Mouse (Mus musculus): ENCODE measurements at regions not wholly inside any gene's neighbourhood (a gene's known extent, or its start where the extent isn't known, plus 50 kb on each side); places are given as distances from the start of the nearest gene placed in this dataset.

GRCm38 (mm10) chr1:88875356-88875755, 173.3 kb upstream of the Arl4c start:
- H3K4me1 ChIP-seq (replicated peaks; ENCODE audit: low read depth, low read length): no peaks in the 10 kb centered on the region
- H3K4me3 ChIP-seq (replicated peaks; ENCODE audit: low read length): no peak overlapping the region
- H3K9me3 ChIP-seq (ENCODE audit: low read length): no peaks in the 10 kb centered on the region
- no peaks in the 10 kb centered on the region for H3K36me3 ChIP-seq (ENCODE audit: insufficient read depth, low read length)
- peaks cover 2% of the 10 kb centered on the region; the same call in 1 of the 2 replicates for H3K27me3 ChIP-seq (ENCODE audit: insufficient read depth, low read length)
- TF ChIP-seq CTCF (conservative IDR thresholded peaks at IDR 0.05; ENCODE audit: low read length): no peak
- TF ChIP-seq POU5F1 (IDR thresholded peaks at IDR 0.05; ENCODE audit: borderline replicate concordance, low read length): no peak
- TF ChIP-seq NANOG (IDR thresholded peaks at IDR 0.05; ENCODE audit: borderline replicate concordance, low read length): no peak

DNA sequence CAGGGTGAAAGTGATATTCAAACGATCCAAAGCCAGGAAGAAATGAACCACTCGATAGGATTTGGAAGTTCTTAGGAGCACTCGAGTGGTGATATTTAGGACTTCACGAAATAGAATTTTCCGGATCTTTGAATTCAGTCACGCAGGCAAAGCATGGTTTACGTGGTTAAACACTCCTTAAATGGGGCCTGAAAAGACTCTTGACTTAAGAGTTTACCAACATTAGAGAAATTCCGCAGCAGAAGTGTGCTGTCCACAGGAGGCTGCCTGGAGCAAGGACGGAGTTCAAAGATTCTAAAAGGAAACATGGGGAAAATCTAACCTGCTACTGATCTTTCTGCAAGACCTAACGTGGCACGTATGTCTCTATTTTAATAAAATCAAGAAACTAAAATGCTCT, 175.4 kb upstream of the Arl4c start:
- no peak for TF ChIP-seq NANOG (IDR thresholded peaks at IDR 0.05; ENCODE audit: borderline replicate concordance, low read length)
- no peak for TF ChIP-seq CTCF (conservative IDR thresholded peaks at IDR 0.05; ENCODE audit: low read length)
- no peak for TF ChIP-seq POU5F1 (IDR thresholded peaks at IDR 0.05; ENCODE audit: borderline replicate concordance, low read length)
- Histone ChIP-seq H3K4me3 (replicated peaks; ENCODE audit: low read length) (no peak overlapping the region), H3K36me3 (ENCODE audit: insufficient read depth, low read length) (no peaks in the 10 kb centered on the region), H3K27me3 (ENCODE audit: insufficient read depth, low read length) (peaks cover 2% of the 10 kb centered on the region; the same call in 1 of the 2 replicates), H3K4me1 (replicated peaks; ENCODE audit: low read depth, low read length) (no peaks in the 10 kb centered on the region), H3K9me3 (ENCODE audit: low read length) (no peaks in the 10 kb centered on the region)

GRCm38 (mm10) chr1:88878831-88879230, 176.8 kb upstream of the Arl4c start:
- TF ChIP-seq POU5F1 (IDR thresholded peaks at IDR 0.05; ENCODE audit: borderline replicate concordance, low read length) (no peak), CTCF (conservative IDR thresholded peaks at IDR 0.05; ENCODE audit: low read length) (no peak), NANOG (IDR thresholded peaks at IDR 0.05; ENCODE audit: borderline replicate concordance, low read length) (no peak)
- H3K9me3 ChIP-seq (ENCODE audit: low read length): no peaks in the 10 kb centered on the region
- H3K36me3 ChIP-seq (ENCODE audit: insufficient read depth, low read length): no peaks in the 10 kb centered on the region
- H3K27me3 ChIP-seq (ENCODE audit: insufficient read depth, low read length): no peaks in the 10 kb centered on the region; the same call in 1 of the 2 replicates
- H3K4me1 ChIP-seq (replicated peaks; ENCODE audit: low read depth, low read length): no peaks in the 10 kb centered on the region
- H3K4me3 ChIP-seq (replicated peaks; ENCODE audit: low read length): no peak overlapping the region

GRCm38 (mm10) chr1:88879367-88879766, 177.3 kb upstream of the Arl4c start:
- Histone ChIP-seq H3K27me3 (ENCODE audit: insufficient read depth, low read length) (no peaks in the 10 kb centered on the region; the same call in 1 of the 2 replicates), H3K4me3 (replicated peaks; ENCODE audit: low read length) (no peak overlapping the region), H3K9me3 (ENCODE audit: low read length) (no peaks in the 10 kb centered on the region), H3K36me3 (ENCODE audit: insufficient read depth, low read length) (no peaks in the 10 kb centered on the region), H3K4me1 (replicated peaks; ENCODE audit: low read depth, low read length) (no peaks in the 10 kb centered on the region)
- TF ChIP-seq POU5F1 (IDR thresholded peaks at IDR 0.05; ENCODE audit: borderline replicate concordance, low read length): no peak
- TF ChIP-seq NANOG (IDR thresholded peaks at IDR 0.05; ENCODE audit: borderline replicate concordance, low read length): no peak
- TF ChIP-seq CTCF (conservative IDR thresholded peaks at IDR 0.05; ENCODE audit: low read length): no peak

- Histone ChIP-seq H3K4me3 (replicated peaks; ENCODE audit: low read length) (no peak overlapping the region), H3K27me3 (ENCODE audit: insufficient read depth, low read length) (peaks cover 2% of the 10 kb centered on the region; the same call in 1 of the 2 replicates), H3K36me3 (ENCODE audit: insufficient read depth, low read length) (no peaks in the 10 kb centered on the region), H3K9me3 (ENCODE audit: low read length) (no peaks in the 10 kb centered on the region), H3K4me1 (replicated peaks; ENCODE audit: low read depth, low read length) (no peaks in the 10 kb centered on the region)
- TF ChIP-seq POU5F1 (IDR thresholded peaks at IDR 0.05; ENCODE audit: borderline replicate concordance, low read length) (no peak), NANOG (IDR thresholded peaks at IDR 0.05; ENCODE audit: borderline replicate concordance, low read length) (no peak), CTCF (conservative IDR thresholded peaks at IDR 0.05; ENCODE audit: low read length) (no peak)
These were observed 179.2 kb upstream of the Sh3bp4 start for GRCm38 (mm10) chr1:88891041-88891440.

DNA sequence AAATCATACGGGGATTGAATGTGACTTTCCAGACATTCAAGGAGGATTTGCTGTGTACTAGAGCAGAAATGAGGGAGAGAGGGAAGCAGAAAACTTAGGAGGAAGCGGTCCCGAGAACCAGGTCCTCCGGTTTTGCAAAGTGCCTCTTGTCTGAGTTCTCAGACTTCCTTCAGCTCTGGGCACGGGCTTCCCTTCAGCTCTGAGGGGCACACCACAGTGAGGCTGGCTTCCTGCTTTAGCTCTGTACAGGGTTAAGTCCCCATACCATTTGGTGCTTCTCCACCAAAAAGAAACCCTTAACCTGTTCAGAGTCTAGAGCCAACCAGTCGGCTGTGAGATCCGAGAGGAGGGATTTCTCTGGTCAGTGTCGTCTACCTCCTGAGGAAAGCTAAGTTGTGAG, 167.8 kb upstream of the Sh3bp4 start:
- H3K27me3 ChIP-seq (ENCODE audit: insufficient read depth, low read length): peaks cover 12% of the 10 kb centered on the region; the same call in 1 of the 2 replicates
- no peak overlapping the region for H3K4me3 ChIP-seq (replicated peaks; ENCODE audit: low read length)
- no peak for TF ChIP-seq CTCF (conservative IDR thresholded peaks at IDR 0.05; ENCODE audit: low read length)
- no peak for TF ChIP-seq NANOG (IDR thresholded peaks at IDR 0.05; ENCODE audit: borderline replicate concordance, low read length)
- no peak for TF ChIP-seq POU5F1 (IDR thresholded peaks at IDR 0.05; ENCODE audit: borderline replicate concordance, low read length)
- no peaks in the 10 kb centered on the region for H3K36me3 ChIP-seq (ENCODE audit: insufficient read depth, low read length)
- no peaks in the 10 kb centered on the region for H3K4me1 ChIP-seq (replicated peaks; ENCODE audit: low read depth, low read length)
- H3K9me3 ChIP-seq (ENCODE audit: low read length): no peaks in the 10 kb centered on the region

GRCm38 (mm10) chr1:88907766-88908463, 162.3 kb upstream of the Sh3bp4 start:
- Histone ChIP-seq H3K4me1 (replicated peaks; ENCODE audit: low read depth, low read length) (no peaks in the 10 kb centered on the region), H3K36me3 (ENCODE audit: insufficient read depth, low read length) (no peaks in the 10 kb centered on the region), H3K4me3 (replicated peaks; ENCODE audit: low read length) (no peak overlapping the region), H3K9me3 (ENCODE audit: low read length) (no peaks in the 10 kb centered on the region), H3K27me3 (ENCODE audit: insufficient read depth, low read length) (peaks cover 12% of the 10 kb centered on the region; the same call in 1 of the 2 replicates)
- TF ChIP-seq CTCF (conservative IDR thresholded peaks at IDR 0.05; ENCODE audit: low read length): no peak
- no peak for TF ChIP-seq NANOG (IDR thresholded peaks at IDR 0.05; ENCODE audit: borderline replicate concordance, low read length)
- TF ChIP-seq POU5F1 (IDR thresholded peaks at IDR 0.05; ENCODE audit: borderline replicate concordance, low read length): no peak

GRCm38 (mm10) chr1:88908683-88909082, 161.5 kb upstream of the Sh3bp4 start:
- Histone ChIP-seq H3K27me3 (ENCODE audit: insufficient read depth, low read length) (peaks cover 12% of the 10 kb centered on the region; the same call in 1 of the 2 replicates), H3K36me3 (ENCODE audit: insufficient read depth, low read length) (no peaks in the 10 kb centered on the region), H3K4me3 (replicated peaks; ENCODE audit: low read length) (no peak overlapping the region), H3K4me1 (replicated peaks; ENCODE audit: low read depth, low read length) (no peaks in the 10 kb centered on the region), H3K9me3 (ENCODE audit: low read length) (peaks cover 2% of the 10 kb centered on the region)
- no peak for TF ChIP-seq CTCF (conservative IDR thresholded peaks at IDR 0.05; ENCODE audit: low read length)
- no peak for TF ChIP-seq NANOG (IDR thresholded peaks at IDR 0.05; ENCODE audit: borderline replicate concordance, low read length)
- no peak for TF ChIP-seq POU5F1 (IDR thresholded peaks at IDR 0.05; ENCODE audit: borderline replicate concordance, low read length)

Data from E14TG2a.4 (cell line).